8 mouse cellular contexts compared by ENCODE assay signal in the genomic region with DNA sequence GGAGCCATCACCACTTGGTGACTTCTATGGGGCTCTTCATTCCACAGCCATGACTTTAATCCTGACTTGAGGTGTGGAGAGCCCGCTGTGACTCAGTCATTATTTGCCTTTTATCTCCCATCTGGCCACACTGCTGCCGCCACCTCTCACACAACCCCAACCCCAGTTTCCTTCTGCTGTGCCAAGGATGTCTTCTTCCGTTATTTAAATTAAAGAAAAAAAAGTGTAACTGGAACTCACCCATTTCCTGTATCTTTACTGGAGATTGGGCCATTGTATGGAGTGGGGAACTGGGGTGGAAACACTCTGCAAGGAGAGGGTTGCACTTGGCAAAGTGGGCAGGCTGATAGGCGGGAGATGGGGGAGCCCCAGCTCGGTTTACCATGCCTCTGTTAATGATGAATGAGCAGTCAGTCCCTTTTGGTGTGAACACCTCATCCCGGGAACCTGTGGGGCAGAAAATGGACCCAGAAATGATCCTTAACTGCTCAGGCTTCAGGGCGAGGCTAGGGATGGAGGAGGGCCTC. TPM values are rescaled to one million over a fixed set of nuclear protein-coding genes. Genes with fewer than 3 reads are reported as not detected.
DNase-seq lines count a peak whose midpoint lies in the region; ATAC-seq and TF ChIP-seq lines count a peak whose summit lies in the region.

No protein-coding gene starts in this region.

- WGBS in embryonic facial prominence, embryonic 12.5 days = 52% methylated on average over 7 of the region's 7 CpGs
- WGBS in limb, embryonic 10.5 days = 40% methylated on average over 7 of the region's 7 CpGs
- 51% methylated on average over 7 of the region's 7 CpGs for WGBS in neural tube, embryonic 13.5 days

- peak overlapping the region; percentile 98 for H3K27ac ChIP-seq in layer of hippocampus, adult 2 months
- no peak overlapping the region for H3K27ac ChIP-seq in embryonic facial prominence, embryonic 12.5 days
- H3K27ac ChIP-seq in limb, embryonic 10.5 days = peak overlapping the region; percentile 86
- H3K27ac ChIP-seq in neural tube, embryonic 13.5 days (replicated peaks) = peak overlapping the region; percentile 92

- ATAC-seq in embryonic facial prominence, embryonic 12.5 days (ENCODE audit: insufficient number of reproducible peaks, insufficient read depth, low FRiP score, low TSS enrichment) = peak; percentile 8; the same call in 1 of the 2 replicates
- peak; percentile 15 for ATAC-seq in neural tube, embryonic 13.5 days (ENCODE audit: low read depth)

- no peak for TF ChIP-seq CTCF in layer of hippocampus, adult 2 months (conservative IDR thresholded peaks at IDR 0.05)

- H3K36me3 ChIP-seq in embryonic facial prominence, embryonic 12.5 days = peaks cover 43% of the 10 kb centered on the region
- peaks cover 55% of the 10 kb centered on the region for H3K36me3 ChIP-seq in limb, embryonic 10.5 days
- peaks cover 52% of the 10 kb centered on the region for H3K36me3 ChIP-seq in neural tube, embryonic 13.5 days

- H3K4me2 ChIP-seq in embryonic facial prominence, embryonic 12.5 days (replicated peaks) = peak overlapping the region; percentile 94; the same call in 1 of the 2 replicates
- peak overlapping the region; percentile 99 for H3K4me2 ChIP-seq in neural tube, embryonic 13.5 days

- H3K4me1 ChIP-seq in embryonic facial prominence, embryonic 12.5 days = peaks cover 35% of the 10 kb centered on the region
- H3K4me1 ChIP-seq in limb, embryonic 10.5 days = peaks cover 66% of the 10 kb centered on the region
- peaks cover 45% of the 10 kb centered on the region for H3K4me1 ChIP-seq in neural tube, embryonic 13.5 days (replicated peaks)

- no peaks in the 10 kb centered on the region for H3K9me3 ChIP-seq in embryonic facial prominence, embryonic 12.5 days
- no peaks in the 10 kb centered on the region for H3K9me3 ChIP-seq in limb, embryonic 10.5 days (replicated peaks)
- no peaks in the 10 kb centered on the region for H3K9me3 ChIP-seq in neural tube, embryonic 13.5 days

- no peak overlapping the region for H3K9ac ChIP-seq in embryonic facial prominence, embryonic 12.5 days
- peak overlapping the region; percentile 92 for H3K9ac ChIP-seq in neural tube, embryonic 13.5 days

- H3K4me3 ChIP-seq in layer of hippocampus, adult 2 months = peak overlapping the region; percentile 88; the same call in 1 of the 2 replicates
- H3K4me3 ChIP-seq in embryonic facial prominence, embryonic 12.5 days = peak overlapping the region; percentile 63; the same call in 1 of the 2 replicates
- peak overlapping the region; percentile 57 for H3K4me3 ChIP-seq in limb, embryonic 10.5 days
- peak overlapping the region; percentile 60 for H3K4me3 ChIP-seq in neural tube, embryonic 13.5 days

- no peak for DNase-seq in layer of hippocampus, adult 2 months (ENCODE audit: low spot score in 2 of 2)
- no peak for DNase-seq in layer of hippocampus, adult 9-11 months
- no peak for DNase-seq in limb, embryonic 10.5 days (ENCODE audit: low spot score)
- DNase-seq in layer of hippocampus, adult 8-10 months (ENCODE audit: low spot score in 2 of 2) = no peak
- DNase-seq in adrenal gland, postnatal 14 days = no peak
- no peak for DNase-seq in layer of hippocampus, postnatal 36 days

- peaks cover 4% of the 10 kb centered on the region; the same call in 1 of the 2 replicates for H3K27me3 ChIP-seq in embryonic facial prominence, embryonic 12.5 days
- H3K27me3 ChIP-seq in limb, embryonic 10.5 days (ENCODE audit: low read depth, poor library complexity, severe bottlenecking) = no peaks in the 10 kb centered on the region
- no peaks in the 10 kb centered on the region for H3K27me3 ChIP-seq in neural tube, embryonic 13.5 days

RNA-seq across cellular contexts. Expression of gene Fam189b, which starts 0.3 kb away (rescaled TPM):
- total RNA-seq in layer of hippocampus, adult 2 months (2021) = 10 to 100 TPM; 61.6 to 61.7 TPM
- polyA plus RNA-seq in embryonic facial prominence, embryonic 12.5 days (2016; fragmentation: Nextera tagmentation; extraction: Ambion mirVana) = 30.9 and 37.2 TPM in 2 replicates
- 32.2 and 35.0 TPM in 2 replicates for polyA plus RNA-seq in limb, embryonic 10.5 days (2016; fragmentation: Nextera tagmentation; extraction: Ambion mirVana)
- 38.9 and 49.9 TPM in 2 replicates for polyA plus RNA-seq in neural tube, embryonic 13.5 days (2015; fragmentation: Nextera tagmentation; extraction: Ambion mirVana)
- 10 to 100 TPM; 52.6 to 54.5 (median 53.5) TPM for total RNA-seq in layer of hippocampus, adult 8-10 months (2022)
- total RNA-seq in adrenal gland, postnatal 14 days (2021) = 15.0 and 21.1 TPM in 2 replicates
- total RNA-seq in layer of hippocampus, postnatal 36 days (2021) = 10 to 100 TPM; 57.8 to 71.0 TPM

RNA-seq across cellular contexts. Expression of gene Scamp3, which starts 5.3 kb away (rescaled TPM):
- total RNA-seq in layer of hippocampus, adult 2 months (2021) = 10 to 100 TPM; 67.1 to 69.0 TPM
- polyA plus RNA-seq in embryonic facial prominence, embryonic 12.5 days (2016; fragmentation: Nextera tagmentation; extraction: Ambion mirVana) = 108 and 109 TPM in 2 replicates
- polyA plus RNA-seq in limb, embryonic 10.5 days (2016; fragmentation: Nextera tagmentation; extraction: Ambion mirVana) = 115 and 119 TPM in 2 replicates
- 129 and 135 TPM in 2 replicates for polyA plus RNA-seq in neural tube, embryonic 13.5 days (2015; fragmentation: Nextera tagmentation; extraction: Ambion mirVana)
- 10 to 100 TPM; 66.2 to 72.5 (median 69.1) TPM for total RNA-seq in layer of hippocampus, adult 8-10 months (2022)
- 75.4 and 76.9 TPM in 2 replicates for total RNA-seq in adrenal gland, postnatal 14 days (2021)
- total RNA-seq in layer of hippocampus, postnatal 36 days (2021) = 10 to 100 TPM; 66.8 to 71.9 TPM

RNA-seq across cellular contexts. Expression of gene Clk2, which starts 18.0 kb away (rescaled TPM):
- 10 to 100 TPM; 47.8 to 56.1 TPM for total RNA-seq in layer of hippocampus, adult 2 months (2021)
- polyA plus RNA-seq in embryonic facial prominence, embryonic 12.5 days (2016; fragmentation: Nextera tagmentation; extraction: Ambion mirVana) = 51.3 and 52.6 TPM in 2 replicates
- polyA plus RNA-seq in limb, embryonic 10.5 days (2016; fragmentation: Nextera tagmentation; extraction: Ambion mirVana) = 40.1 and 44.8 TPM in 2 replicates
- polyA plus RNA-seq in neural tube, embryonic 13.5 days (2015; fragmentation: Nextera tagmentation; extraction: Ambion mirVana) = 27.5 and 30.6 TPM in 2 replicates
- total RNA-seq in layer of hippocampus, adult 8-10 months (2022) = 10 to 100 TPM; 44.5 to 54.1 (median 48.9) TPM
- 50.3 and 69.1 TPM in 2 replicates for total RNA-seq in adrenal gland, postnatal 14 days (2021)
- 10 to 100 TPM; 52.0 to 53.4 TPM for total RNA-seq in layer of hippocampus, postnatal 36 days (2021)

RNA-seq across cellular contexts. Expression of gene Gba, which starts 20.1 kb away (rescaled TPM):
- 10 to 100 TPM; 55.7 to 67.9 TPM for total RNA-seq in layer of hippocampus, adult 2 months (2021)
- polyA plus RNA-seq in embryonic facial prominence, embryonic 12.5 days (2016; fragmentation: Nextera tagmentation; extraction: Ambion mirVana) = 33.2 and 34.9 TPM in 2 replicates
- polyA plus RNA-seq in limb, embryonic 10.5 days (2016; fragmentation: Nextera tagmentation; extraction: Ambion mirVana) = 34.8 and 34.9 TPM in 2 replicates
- 48.3 and 50.0 TPM in 2 replicates for polyA plus RNA-seq in neural tube, embryonic 13.5 days (2015; fragmentation: Nextera tagmentation; extraction: Ambion mirVana)
- total RNA-seq in layer of hippocampus, adult 8-10 months (2022) = 10 to 100 TPM; 62.1 to 75.2 (median 68.5) TPM
- 52.4 and 57.5 TPM in 2 replicates for total RNA-seq in adrenal gland, postnatal 14 days (2021)
- 10 to 100 TPM; 57.0 to 61.9 TPM for total RNA-seq in layer of hippocampus, postnatal 36 days (2021)

RNA-seq across cellular contexts. Expression of gene Hcn3, which starts 22.6 kb away (rescaled TPM):
- 10 to 100 TPM; 10.2 to 13.3 TPM for total RNA-seq in layer of hippocampus, adult 2 months (2021)
- 3.9 and 4.4 TPM in 2 replicates for polyA plus RNA-seq in embryonic facial prominence, embryonic 12.5 days (2016; fragmentation: Nextera tagmentation; extraction: Ambion mirVana)
- polyA plus RNA-seq in limb, embryonic 10.5 days (2016; fragmentation: Nextera tagmentation; extraction: Ambion mirVana) = 1.3 and 1.6 TPM in 2 replicates
- 34.6 and 35.6 TPM in 2 replicates for polyA plus RNA-seq in neural tube, embryonic 13.5 days (2015; fragmentation: Nextera tagmentation; extraction: Ambion mirVana)
- total RNA-seq in layer of hippocampus, adult 8-10 months (2022) = 10 to 100 TPM; 13.3 to 15.2 (median 14.2) TPM
- total RNA-seq in adrenal gland, postnatal 14 days (2021) = 3.3 and 5.3 TPM in 2 replicates
- 10 to 100 TPM; 11.8 to 12.1 TPM for total RNA-seq in layer of hippocampus, postnatal 36 days (2021)
